Comparison of ENCODE assay signal across 8 mouse cellular contexts in genomic region chr13:49607714-49608113, GRCm38 (mm10). TPM values are rescaled to one million over a fixed set of nuclear protein-coding genes. Genes with fewer than 3 reads are reported as not detected.
DNase-seq lines count a peak whose midpoint lies in the region; ATAC-seq lines count a peak whose summit lies in the region.

Ogn (plus strand) TSS chr13:49608046.

- H3K9ac ChIP-seq in intestine, embryonic 14.5 days (ENCODE audit: low read length): no peak within 1 kb of the TSS; the same call in 1 of the 2 replicates

- H3K4me2 ChIP-seq in intestine, embryonic 14.5 days (ENCODE audit: low read length): peak within 1 kb of the TSS; percentile 37

- H3K36me3 ChIP-seq in intestine, embryonic 14.5 days (ENCODE audit: control insufficient read depth, insufficient read depth, low read length): no peaks in the 10 kb centered on the region

- H3K27ac ChIP-seq in intestine, embryonic 14.5 days (ENCODE audit: low read depth): peak within 1 kb of the TSS; percentile 49

- intact Hi-C loops in left cerebral cortex, postnatal 4 days (cut with DNase I): no loop called here

- H3K4me1 ChIP-seq in intestine, embryonic 14.5 days (replicated peaks; ENCODE audit: control insufficient read depth, insufficient read depth, low read length): no peaks in the 10 kb centered on the region

- peak within 1 kb of the TSS; percentile 29 for H3K4me3 ChIP-seq in intestine, embryonic 14.5 days (ENCODE audit: low read depth, low read length)

- 40% methylated on average over 4 of the region's 4 CpGs for WGBS in intestine, embryonic 14.5 days

- no peak for DNase-seq in left cerebral cortex, postnatal 4 days
- no peak for DNase-seq in left cerebral cortex, adult 11 months (ENCODE audit: low spot score)
- peak; percentile 28 for DNase-seq in forelimb bud, embryonic 11.5 days (ENCODE audit: low read depth, low spot score)
- DNase-seq in intestine, embryonic 14.5 days (ENCODE audit: low spot score): no peak
- DNase-seq in lung, postnatal 25 days (ENCODE audit: low spot score): peak; percentile 57
- no peak for DNase-seq in cerebellum, adult 11 months

- ATAC-seq in intestine, embryonic 14.5 days (replicated peaks; ENCODE audit: low FRiP score, low TSS enrichment, low read depth): no peak
- no peak for ATAC-seq in megakaryocyte progenitor cell, adult 5-6 weeks (replicated peaks; ENCODE audit: poor library complexity)
- ATAC-seq in cerebellum, adult (ENCODE audit: insufficient number of reproducible peaks, low FRiP score, low TSS enrichment): no peak

- no peaks in the 10 kb centered on the region for H3K27me3 ChIP-seq in intestine, embryonic 14.5 days (replicated peaks; ENCODE audit: control insufficient read depth, insufficient read depth, low read length)

- H3K9me3 ChIP-seq in intestine, embryonic 14.5 days (ENCODE audit: control insufficient read depth, low read length): no peaks in the 10 kb centered on the region

RNA-seq across cellular contexts. Expression of gene Ogn, which starts in this region (rescaled TPM):
- total RNA-seq in left cerebral cortex, postnatal 4 days (2021): 10 to 100 TPM; 11.3 to 11.4 TPM
- polyA plus RNA-seq in intestine, embryonic 14.5 days (2014; fragmentation: Nextera tagmentation; extraction: Ambion mirVana): 56.9 and 64.8 TPM in 2 replicates
- not detected in 2 replicates for total RNA-seq in megakaryocyte progenitor cell, adult 5-6 weeks (2015)
- total RNA-seq in megakaryocyte progenitor cell, adult 5-6 weeks (2017): 0.27 TPM in 1 of 2 replicates, not detected in the other

Comparison
In these comparisons a context has a peak if more than half of its experiments do, and no peak if none do; other contexts are left out.
1. RNA of gene Ogn (total RNA-seq): 11.3 to 11.4 TPM in left cerebral cortex, postnatal 4 days; 0.27 TPM in megakaryocyte progenitor cell, adult 5-6 weeks; every median in the first group is over 4 times any median in the second.
2. DNase-seq: peak in forelimb bud, embryonic 11.5 days (single experiment) and lung, postnatal 25 days (single experiment); none in left cerebral cortex, postnatal 4 days (single experiment), left cerebral cortex, adult 11 months (single experiment), intestine, embryonic 14.5 days (single experiment) and cerebellum, adult 11 months (single experiment).